Mouse (Mus musculus) CH12.LX (cell line): ENCODE measurements around the gene Polr3c.

Source experiments
- CHD2 ChIP-seq: IDR thresholded peaks from 2 replicates; pipeline ENCODE4 v1.6.1; 2011; ENCODE audit warnings: low read length, improper control_type of control experiment
- CTCF ChIP-seq, 2 experiments: IDR thresholded peaks in 1 of 2; conservative IDR thresholded peaks in 1 of 2; 2 replicates each; pipeline ENCODE4 v1.5.1; 2011 to 2012; ENCODE audit warnings: low read depth in 2 of 2, low read length in 2 of 2, improper control_type of control experiment in 1 of 2, inconsistent platforms in 1 of 2, mild to moderate bottlenecking in 1 of 2, moderate library complexity in 1 of 2
- ETS1 ChIP-seq: conservative IDR thresholded peaks from 2 replicates; pipeline ENCODE4 v1.6.1; 2012; ENCODE audit warnings: low read depth, mild to moderate bottlenecking, inconsistent platforms, low read length, improper control_type of control experiment, moderate library complexity
- GABPA ChIP-seq: IDR thresholded peaks from 2 replicates; pipeline ENCODE4 v1.6.1; 2012; ENCODE audit warnings: low read depth, low read length, improper control_type of control experiment, inconsistent platforms; ENCODE audit not compliant: insufficient replicate concordance

DNA sequence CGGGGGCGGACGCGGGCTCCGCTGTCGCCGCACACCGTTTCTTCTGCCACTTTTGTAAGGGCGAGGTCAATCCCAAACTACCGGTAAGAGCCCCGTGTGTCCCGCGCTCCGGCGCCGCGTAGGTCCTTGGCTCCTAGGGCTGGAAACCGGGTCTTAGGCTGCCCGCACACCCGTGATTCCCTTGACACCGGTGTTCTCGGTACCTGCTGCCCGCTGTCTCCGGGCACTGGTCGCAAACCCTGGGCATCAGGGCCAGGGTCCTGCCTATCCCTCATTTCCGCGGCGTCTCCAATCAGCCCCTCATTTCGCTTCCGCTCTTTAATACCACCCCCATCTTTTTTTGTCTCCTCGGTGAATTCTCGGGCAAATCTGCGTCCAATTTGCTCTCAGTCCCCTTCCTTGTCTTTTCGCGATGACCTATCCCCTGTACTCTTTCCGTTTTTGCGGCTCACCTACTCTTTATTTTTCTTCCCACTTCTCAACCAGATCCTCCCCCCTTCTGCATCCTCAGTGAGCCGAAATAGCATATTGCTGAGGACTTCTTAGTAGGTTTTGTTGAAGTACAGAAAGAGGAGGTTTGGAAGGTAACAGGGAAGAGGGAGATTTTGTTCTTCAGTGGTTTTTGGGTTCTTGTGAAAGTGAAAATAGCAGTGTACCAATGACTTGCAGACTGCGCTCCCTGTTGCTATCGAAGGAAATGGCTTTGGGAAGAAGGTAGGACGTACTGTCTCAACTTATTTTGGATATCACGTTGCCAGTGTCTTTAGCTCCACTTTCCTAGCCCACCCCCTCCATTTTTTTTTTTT, 603 bp upstream of the Polr3c start:
- TF ChIP-seq CHD2, result no peak; the same call in 1 of the 2 replicates
- no peak for TF ChIP-seq CTCF (conservative IDR thresholded peaks at IDR 0.05 in 1 of 2, IDR thresholded peaks at IDR 0.05 in 1 of 2; ENCODE audit: low read depth in 2 of 2, low read length in 2 of 2)
- no peak for TF ChIP-seq ETS1
- no peak for TF ChIP-seq GABPA
